Mouse (Mus musculus): Measurements from ENCODE around the gene Gm20708.

Gm20708 gene

DNA sequence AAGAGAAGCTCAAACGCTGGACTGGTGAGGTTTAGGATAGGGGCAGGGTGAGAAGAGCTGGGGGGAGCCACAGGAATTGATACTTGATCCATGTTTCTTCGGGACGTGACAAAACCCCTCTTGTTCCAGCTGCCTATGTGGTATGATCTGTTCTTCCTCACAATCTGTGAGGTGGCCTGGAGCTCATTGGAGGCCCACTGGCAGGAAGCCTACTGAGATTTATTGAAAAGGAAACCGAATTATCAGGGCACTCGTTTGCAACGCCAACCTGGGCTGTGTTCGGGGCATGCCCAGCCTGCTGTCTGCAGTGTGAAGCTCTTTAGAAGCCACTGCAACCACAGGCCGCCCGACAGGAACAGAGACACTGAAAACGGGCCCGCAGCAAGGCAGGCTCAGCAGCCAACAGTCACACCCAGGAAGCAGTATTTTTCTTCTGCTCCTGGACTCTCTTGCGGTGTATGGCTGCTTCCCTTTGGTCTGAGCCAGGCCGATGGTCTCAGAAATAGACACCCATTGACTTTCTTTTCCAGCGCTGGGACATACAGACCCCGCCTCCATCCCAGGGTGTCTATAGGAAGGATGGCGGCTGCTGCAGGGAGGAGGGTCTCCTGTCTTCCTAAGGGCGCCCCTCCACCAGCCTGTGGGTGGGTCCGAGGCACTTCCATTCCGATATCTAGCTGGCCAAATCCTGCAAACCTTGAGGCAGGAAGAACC is 39.0 kb downstream of the Gm20708 start:
- no peak for TF ChIP-seq CTCF (conservative IDR thresholded peaks at IDR 0.05; ENCODE audit: low read length)
- TF ChIP-seq POU5F1 (IDR thresholded peaks at IDR 0.05; ENCODE audit: borderline replicate concordance, low read length): no peak
- TF ChIP-seq NANOG (IDR thresholded peaks at IDR 0.05; ENCODE audit: borderline replicate concordance, low read length): no peak
- peaks cover 65% of the 10 kb centered on the region for H3K4me1 ChIP-seq (replicated peaks; ENCODE audit: low read depth, low read length)
- no peaks in the 10 kb centered on the region for H3K27me3 ChIP-seq (ENCODE audit: insufficient read depth, low read length)
- H3K4me3 ChIP-seq (replicated peaks; ENCODE audit: low read length): peak overlapping the region; percentile 96
- no peaks in the 10 kb centered on the region for H3K9me3 ChIP-seq (ENCODE audit: low read length)
- peaks cover 31% of the 10 kb centered on the region for H3K36me3 ChIP-seq (ENCODE audit: insufficient read depth, low read length)

- TF ChIP-seq NANOG (IDR thresholded peaks at IDR 0.05; ENCODE audit: borderline replicate concordance, low read length): no peak
- no peak for TF ChIP-seq CTCF (conservative IDR thresholded peaks at IDR 0.05; ENCODE audit: low read length)
- no peak for TF ChIP-seq POU5F1 (IDR thresholded peaks at IDR 0.05; ENCODE audit: borderline replicate concordance, low read length)
- Histone ChIP-seq H3K9me3 (ENCODE audit: low read length) (no peaks in the 10 kb centered on the region), H3K4me1 (replicated peaks; ENCODE audit: low read depth, low read length) (peaks cover 72% of the 10 kb centered on the region), H3K27me3 (ENCODE audit: insufficient read depth, low read length) (no peaks in the 10 kb centered on the region), H3K4me3 (replicated peaks; ENCODE audit: low read length) (peak within 1 kb of the TSS; percentile 96), H3K36me3 (ENCODE audit: insufficient read depth, low read length) (peaks cover 38% of the 10 kb centered on the region)
These were observed 39.7 kb downstream of the Gm20708 start, which contains the start of gene Birc5 for GRCm38 (mm10) chr11:117848985-117849671. Gene Birc5, plus strand, starts transcription at chr11:117849251.

GRCm38 (mm10) chr11:117852875-117853274 is 43.4 kb downstream of the Gm20708 start:
- no peaks in the 10 kb centered on the region for H3K27me3 ChIP-seq (ENCODE audit: insufficient read depth, low read length)
- peaks cover 74% of the 10 kb centered on the region for H3K36me3 ChIP-seq (ENCODE audit: insufficient read depth, low read length)
- peaks cover 10% of the 10 kb centered on the region for H3K9me3 ChIP-seq (ENCODE audit: low read length)
- H3K4me1 ChIP-seq (replicated peaks; ENCODE audit: low read depth, low read length): peaks cover 80% of the 10 kb centered on the region
- no peak for TF ChIP-seq POU5F1 (IDR thresholded peaks at IDR 0.05; ENCODE audit: borderline replicate concordance, low read length)
- no peak for TF ChIP-seq NANOG (IDR thresholded peaks at IDR 0.05; ENCODE audit: borderline replicate concordance, low read length)
- TF ChIP-seq CTCF (conservative IDR thresholded peaks at IDR 0.05; ENCODE audit: low read length): no peak
- no peak overlapping the region for H3K4me3 ChIP-seq (replicated peaks; ENCODE audit: low read length)

- TF ChIP-seq POU5F1 (IDR thresholded peaks at IDR 0.05; ENCODE audit: borderline replicate concordance, low read length) (no peak), CTCF (conservative IDR thresholded peaks at IDR 0.05; ENCODE audit: low read length) (no peak), NANOG (IDR thresholded peaks at IDR 0.05; ENCODE audit: borderline replicate concordance, low read length) (no peak)
- Histone ChIP-seq H3K36me3 (ENCODE audit: insufficient read depth, low read length) (peaks cover 87% of the 10 kb centered on the region), H3K27me3 (ENCODE audit: insufficient read depth, low read length) (no peaks in the 10 kb centered on the region), H3K9me3 (ENCODE audit: low read length) (peaks cover 10% of the 10 kb centered on the region), H3K4me1 (replicated peaks; ENCODE audit: low read depth, low read length) (peaks cover 87% of the 10 kb centered on the region), H3K4me3 (replicated peaks; ENCODE audit: low read length) (no peak overlapping the region)
These were observed 44.8 kb downstream of the Gm20708 start for GRCm38 (mm10) chr11:117854241-117854640.

- TF ChIP-seq POU5F1 (IDR thresholded peaks at IDR 0.05; ENCODE audit: borderline replicate concordance, low read length): no peak
- TF ChIP-seq NANOG (IDR thresholded peaks at IDR 0.05; ENCODE audit: borderline replicate concordance, low read length): no peak
- TF ChIP-seq CTCF (conservative IDR thresholded peaks at IDR 0.05; ENCODE audit: low read length): no peak
- Histone ChIP-seq H3K9me3 (ENCODE audit: low read length) (peaks cover 10% of the 10 kb centered on the region), H3K4me1 (replicated peaks; ENCODE audit: low read depth, low read length) (peaks cover 94% of the 10 kb centered on the region), H3K36me3 (ENCODE audit: insufficient read depth, low read length) (peaks cover 85% of the 10 kb centered on the region), H3K4me3 (replicated peaks; ENCODE audit: low read length) (no peak overlapping the region), H3K27me3 (ENCODE audit: insufficient read depth, low read length) (peaks cover 8% of the 10 kb centered on the region)
These were observed 45.9 kb downstream of the Gm20708 start for GRCm38 (mm10) chr11:117855360-117855759.

GRCm38 (mm10) chr11:117855975-117856374 is 46.5 kb downstream of the Gm20708 start:
- Histone ChIP-seq H3K9me3 (ENCODE audit: low read length) (peaks cover 10% of the 10 kb centered on the region), H3K4me1 (replicated peaks; ENCODE audit: low read depth, low read length) (peaks cover 94% of the 10 kb centered on the region), H3K27me3 (ENCODE audit: insufficient read depth, low read length) (peaks cover 14% of the 10 kb centered on the region), H3K4me3 (replicated peaks; ENCODE audit: low read length) (no peak overlapping the region), H3K36me3 (ENCODE audit: insufficient read depth, low read length) (peaks cover 80% of the 10 kb centered on the region)
- TF ChIP-seq NANOG (IDR thresholded peaks at IDR 0.05; ENCODE audit: borderline replicate concordance, low read length) (no peak), CTCF (conservative IDR thresholded peaks at IDR 0.05; ENCODE audit: low read length) (no peak), POU5F1 (IDR thresholded peaks at IDR 0.05; ENCODE audit: borderline replicate concordance, low read length) (no peak)

DNA sequence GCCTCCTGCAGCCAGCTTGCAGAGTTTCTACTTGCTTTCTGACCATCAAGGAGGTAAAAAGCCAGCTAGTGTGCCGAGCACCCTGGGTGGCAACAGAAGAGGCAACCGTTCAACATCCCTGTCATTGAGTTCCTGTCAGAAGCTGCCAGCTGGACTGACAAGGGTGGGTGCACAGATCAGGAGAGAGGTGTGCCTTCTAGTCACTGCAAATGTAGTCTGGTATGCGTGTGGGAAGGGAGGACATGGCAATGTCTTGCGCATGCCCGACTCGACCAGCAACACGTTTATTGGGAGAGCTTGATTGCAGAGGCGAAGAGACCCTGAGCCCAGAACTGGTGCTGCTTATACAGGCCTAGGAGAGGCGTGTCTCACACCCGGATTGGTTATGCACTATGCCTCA is 48.0 kb downstream of the Gm20708 start:
- no peak for TF ChIP-seq NANOG (IDR thresholded peaks at IDR 0.05; ENCODE audit: borderline replicate concordance, low read length)

GRCm38 (mm10) chr11:117858392-117858791 is 48.9 kb downstream of the Gm20708 start:
- TF ChIP-seq NANOG (IDR thresholded peaks at IDR 0.05; ENCODE audit: borderline replicate concordance, low read length) (no peak), CTCF (conservative IDR thresholded peaks at IDR 0.05; ENCODE audit: low read length) (no peak), POU5F1 (IDR thresholded peaks at IDR 0.05; ENCODE audit: borderline replicate concordance, low read length) (no peak)
- peaks cover 57% of the 10 kb centered on the region for H3K36me3 ChIP-seq (ENCODE audit: insufficient read depth, low read length)
- H3K9me3 ChIP-seq (ENCODE audit: low read length): peaks cover 10% of the 10 kb centered on the region
- no peak overlapping the region for H3K4me3 ChIP-seq (replicated peaks; ENCODE audit: low read length)
- peaks cover 35% of the 10 kb centered on the region for H3K27me3 ChIP-seq (ENCODE audit: insufficient read depth, low read length)
- H3K4me1 ChIP-seq (replicated peaks; ENCODE audit: low read depth, low read length): peaks cover 95% of the 10 kb centered on the region

More for the DNA sequence above, 48.0 kb downstream of the Gm20708 start:
- peaks cover 10% of the 10 kb centered on the region for H3K9me3 ChIP-seq (ENCODE audit: low read length)
- H3K36me3 ChIP-seq (ENCODE audit: insufficient read depth, low read length): peaks cover 66% of the 10 kb centered on the region
- H3K27me3 ChIP-seq (ENCODE audit: insufficient read depth, low read length): peaks cover 29% of the 10 kb centered on the region
- H3K4me1 ChIP-seq (replicated peaks; ENCODE audit: low read depth, low read length): peaks cover 95% of the 10 kb centered on the region
- H3K4me3 ChIP-seq (replicated peaks; ENCODE audit: low read length): no peak overlapping the region

All from E14TG2a.4 (cell line).